Mouse (Mus musculus) G1E (cell line): ENCODE measurements around the gene Atg7.

Experiments
- CTCF ChIP-seq: IDR thresholded peaks from 2 replicates; pipeline ENCODE4 v1.5.1; 2012; ENCODE audit warnings: low read depth, low read length, inconsistent platforms, mixed read lengths
- GATA1 ChIP-seq: IDR thresholded peaks from 2 replicates; pipeline ENCODE4 v1.6.1; 2012; ENCODE audit warnings: borderline replicate concordance, low read length, inconsistent platforms, mixed read lengths
- GATA2 ChIP-seq: IDR thresholded peaks from 2 replicates; pipeline ENCODE4 v1.6.1; 2012; ENCODE audit warnings: low read depth, low read length, inconsistent platforms, borderline replicate concordance
- POLR2AphosphoS5 ChIP-seq: IDR thresholded peaks from 2 replicates; pipeline ENCODE4 v1.6.1; 2012; ENCODE audit warnings: low read depth, low read length, inconsistent platforms; ENCODE audit not compliant: insufficient replicate concordance
- TAL1 ChIP-seq: conservative IDR thresholded peaks from 2 replicates; pipeline ENCODE4 v1.6.1; 2012; ENCODE audit warnings: low read depth, low read length, inconsistent platforms, mixed read lengths

- TF ChIP-seq CTCF (no peak), GATA1 (no peak), POLR2AphosphoS5 (no peak), TAL1 (no peak), GATA2 (no peak)
Measured at GRCm38 (mm10) chr6:114808654-114809430, 165.9 kb downstream of the Atg7 start.
